Mouse (Mus musculus): Measurements from ENCODE around the gene Prm1. TPM values are rescaled to one million over a fixed set of nuclear protein-coding genes. Genes with fewer than 3 reads are reported as not detected.

Gene Prm1
- polyA plus RNA-seq, 1 experiment from 2014 or later, result not detected

DNA sequence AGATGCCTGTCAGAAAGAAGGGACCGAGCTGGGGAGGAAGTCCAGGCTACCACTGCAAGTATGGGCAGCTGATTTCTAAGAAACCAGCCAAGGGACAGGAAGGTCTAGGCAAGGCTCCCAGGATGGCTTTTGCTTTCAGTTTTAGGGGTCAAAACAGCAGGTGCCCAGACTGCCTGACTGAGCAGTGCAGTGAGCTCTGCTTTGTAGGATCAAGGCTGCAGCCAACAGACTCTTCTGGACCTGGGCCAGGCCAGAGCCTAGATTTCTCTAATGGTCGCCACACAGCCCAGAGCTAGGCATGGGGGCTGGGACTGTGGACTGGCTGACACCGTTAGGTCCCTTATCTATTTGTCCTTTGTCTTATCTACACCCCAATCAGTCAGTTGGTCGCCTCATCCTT is 30.9 kb downstream of the Prm1 start:
- WGBS (ENCODE audit: insufficient replicate concordance), result 21% methylated on average over 4 of the region's 4 CpGs
- Histone ChIP-seq H3K27ac (ENCODE audit: low read depth) (no peak overlapping the region), H3K27me3 (ENCODE audit: insufficient read depth, low read length) (no peaks in the 10 kb centered on the region), H3K4me3 (ENCODE audit: low read depth, low read length) (no peak overlapping the region), H3K9ac (replicated peaks) (no peak overlapping the region), H3K36me3 (replicated peaks; ENCODE audit: insufficient read depth, low read length) (no peaks in the 10 kb centered on the region), H3K9me3 (ENCODE audit: low read length) (no peaks in the 10 kb centered on the region), H3K4me2 (ENCODE audit: low read depth, low read length) (no peak overlapping the region), H3K4me1 (ENCODE audit: insufficient read depth) (peaks cover 36% of the 10 kb centered on the region)
- TF ChIP-seq EP300 (IDR thresholded peaks at IDR 0.05; ENCODE audit: low read depth), result no peak
- ATAC-seq (no peak), DNase-seq (no peak)

GRCm38 (mm10) chr16:10773543-10773942 is 32.1 kb downstream of the Prm1 start:
- Histone ChIP-seq H3K36me3 (replicated peaks; ENCODE audit: insufficient read depth, low read length) (no peaks in the 10 kb centered on the region), H3K4me3 (ENCODE audit: low read depth, low read length) (no peak overlapping the region), H3K27ac (ENCODE audit: low read depth) (no peak overlapping the region), H3K4me1 (ENCODE audit: insufficient read depth) (peaks cover 47% of the 10 kb centered on the region), H3K9me3 (ENCODE audit: low read length) (no peaks in the 10 kb centered on the region), H3K27me3 (ENCODE audit: insufficient read depth, low read length) (no peaks in the 10 kb centered on the region), H3K9ac (replicated peaks) (no peak overlapping the region), H3K4me2 (ENCODE audit: low read depth, low read length) (no peak overlapping the region)
- no peak for DNase-seq
- 81% methylated on average over 8 of the region's 8 CpGs for WGBS (ENCODE audit: insufficient replicate concordance)
- ATAC-seq, result no peak
- no peak for TF ChIP-seq EP300 (IDR thresholded peaks at IDR 0.05; ENCODE audit: low read depth)

- Histone ChIP-seq H3K4me3 (ENCODE audit: low read depth, low read length) (no peak overlapping the region), H3K9ac (replicated peaks) (no peak overlapping the region), H3K27ac (ENCODE audit: low read depth) (peak overlapping the region; percentile 16; the same call in 1 of the 2 replicates), H3K4me1 (ENCODE audit: insufficient read depth) (peaks cover 49% of the 10 kb centered on the region), H3K4me2 (ENCODE audit: low read depth, low read length) (peak overlapping the region; percentile 32; the same call in 1 of the 2 replicates), H3K9me3 (ENCODE audit: low read length) (no peaks in the 10 kb centered on the region), H3K36me3 (replicated peaks; ENCODE audit: insufficient read depth, low read length) (no peaks in the 10 kb centered on the region), H3K27me3 (ENCODE audit: insufficient read depth, low read length) (no peaks in the 10 kb centered on the region)
- WGBS (ENCODE audit: insufficient replicate concordance), result 51% methylated on average over 19 of the region's 19 CpGs
- TF ChIP-seq CTCF (IDR thresholded peaks at IDR 0.05; ENCODE audit: low read depth) (no peak), EP300 (IDR thresholded peaks at IDR 0.05; ENCODE audit: low read depth) (no peak)
- peak; percentile 45; the same call in 1 of the 2 replicates for ATAC-seq
- no peak for DNase-seq
These were observed 33.7 kb downstream of the Prm1 start for GRCm38 (mm10) chr16:10771769-10772510.

GRCm38 (mm10) chr16:10770531-10771325 is 34.9 kb downstream of the Prm1 start:
- 35% methylated on average over 4 of the region's 4 CpGs for WGBS (ENCODE audit: insufficient replicate concordance)
- TF ChIP-seq CTCF (IDR thresholded peaks at IDR 0.05; ENCODE audit: low read depth) (peak; percentile 20; the same call in 1 of the 2 replicates), EP300 (IDR thresholded peaks at IDR 0.05; ENCODE audit: low read depth) (no peak)
- Histone ChIP-seq H3K4me1 (ENCODE audit: insufficient read depth) (peaks cover 49% of the 10 kb centered on the region), H3K27ac (ENCODE audit: low read depth) (0 out of 2 replicates have a peak overlapping the region, but pooled peaks have one; percentile 6), H3K9ac (replicated peaks) (no peak overlapping the region), H3K9me3 (ENCODE audit: low read length) (no peaks in the 10 kb centered on the region), H3K36me3 (replicated peaks; ENCODE audit: insufficient read depth, low read length) (no peaks in the 10 kb centered on the region), H3K27me3 (ENCODE audit: insufficient read depth, low read length) (no peaks in the 10 kb centered on the region), H3K4me2 (ENCODE audit: low read depth, low read length) (no peak overlapping the region), H3K4me3 (ENCODE audit: low read depth, low read length) (no peak overlapping the region)
- ATAC-seq (peak; percentile 38), DNase-seq (no peak)

DNA sequence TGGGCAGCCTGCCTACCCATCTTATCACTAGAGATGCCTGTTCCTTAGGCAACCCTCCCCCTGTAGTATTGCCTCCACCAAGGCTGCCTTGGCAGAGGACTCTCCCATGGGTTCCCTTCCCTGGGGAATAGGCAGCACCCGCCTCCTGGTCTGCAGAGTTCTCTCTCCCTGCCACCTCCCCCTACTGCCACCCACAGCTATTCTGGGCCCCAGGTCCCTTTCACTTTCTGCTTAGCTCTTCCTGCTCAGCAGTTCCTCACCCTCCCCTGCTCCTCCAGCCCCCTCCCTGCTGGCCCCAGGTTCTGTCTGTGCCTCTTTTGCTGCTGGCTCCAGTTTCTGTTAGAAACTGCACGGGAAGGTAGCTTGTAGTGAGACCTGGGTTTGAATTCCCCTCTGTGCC is 36.0 kb downstream of the Prm1 start:
- ATAC-seq (no peak), DNase-seq (no peak)
- peaks cover 47% of the 10 kb centered on the region for H3K4me1 ChIP-seq (ENCODE audit: insufficient read depth)
- no peak overlapping the region for H3K4me3 ChIP-seq (ENCODE audit: low read depth, low read length)
- no peak for TF ChIP-seq EP300 (IDR thresholded peaks at IDR 0.05; ENCODE audit: low read depth)
- H3K9ac ChIP-seq (replicated peaks), result no peak overlapping the region
- no peaks in the 10 kb centered on the region for H3K36me3 ChIP-seq (replicated peaks; ENCODE audit: insufficient read depth, low read length)
- 0 out of 2 replicates have a peak overlapping the region, but pooled peaks have one; percentile 11 for H3K27ac ChIP-seq (ENCODE audit: low read depth)
- 24% methylated on average over 2 of the region's 2 CpGs for WGBS (ENCODE audit: insufficient replicate concordance)
- H3K27me3 ChIP-seq (ENCODE audit: insufficient read depth, low read length), result no peaks in the 10 kb centered on the region
- no peaks in the 10 kb centered on the region for H3K9me3 ChIP-seq (ENCODE audit: low read length)
- H3K4me2 ChIP-seq (ENCODE audit: low read depth, low read length), result peak overlapping the region; percentile 35

- Histone ChIP-seq H3K36me3 (replicated peaks; ENCODE audit: insufficient read depth, low read length) (no peaks in the 10 kb centered on the region), H3K9ac (replicated peaks) (no peak overlapping the region; the same call in 1 of the 2 replicates), H3K4me3 (ENCODE audit: low read depth, low read length) (no peak overlapping the region), H3K27me3 (ENCODE audit: insufficient read depth, low read length) (0 out of 2 replicates have a peak, but pooled peaks cover 3% of the 10 kb centered on the region), H3K4me2 (ENCODE audit: low read depth, low read length) (peak overlapping the region; percentile 37), H3K27ac (ENCODE audit: low read depth) (no peak overlapping the region), H3K9me3 (ENCODE audit: low read length) (no peaks in the 10 kb centered on the region), H3K4me1 (ENCODE audit: insufficient read depth) (peaks cover 42% of the 10 kb centered on the region)
- DNase-seq (peak; percentile 67), ATAC-seq (peak; percentile 52)
- WGBS (ENCODE audit: insufficient replicate concordance), result 22% methylated on average over 9 of the region's 9 CpGs
- TF ChIP-seq EP300 (IDR thresholded peaks at IDR 0.05; ENCODE audit: low read depth) (no peak), CTCF (IDR thresholded peaks at IDR 0.05; ENCODE audit: low read depth) (no peak)
These were observed 36.8 kb downstream of the Prm1 start for GRCm38 (mm10) chr16:10768821-10769220.

Data from liver, postnatal 0 days (tissue).